Mouse (Mus musculus) heart, embryonic 16.5 days (tissue): ENCODE data around the gene Trim2. TPM values are rescaled to one million over a fixed set of nuclear protein-coding genes. Genes with fewer than 3 reads are reported as not detected.

Experiments
- ATAC-seq: fragments of 200-750 bp; cut with Nextera tagmentation; replicated peaks from 2 replicates; pipeline ENCODE4 v1.8.0; 2017; ENCODE audit warnings: moderate number of reproducible peaks; ENCODE audit not compliant: insufficient read depth, low FRiP score; ENCODE audit errors: extremely low read depth
- H3K27ac ChIP-seq: fragments of 300-500 bp; sonication (generic); 2 replicates; pipeline ENCODE4 v1.5.1; 2014; ENCODE audit warnings: mild to moderate bottlenecking, low read length, control low read depth, moderate library complexity
- H3K27me3 ChIP-seq: fragments of 300-500 bp; sonication (generic); 2 replicates; pipeline ENCODE4 v1.6.1; 2014; ENCODE audit warnings: low read length, mixed read lengths; ENCODE audit not compliant: control insufficient read depth, insufficient read depth
- H3K36me3 ChIP-seq: fragments of 300-500 bp; sonication (generic); 2 replicates; pipeline ENCODE4 v1.6.1; 2014; ENCODE audit not compliant: control insufficient read depth, insufficient read depth
- H3K4me1 ChIP-seq: fragments of 300-500 bp; sonication (generic); 2 replicates; pipeline ENCODE4 v1.6.1; 2014; ENCODE audit warnings: low read length, mixed read lengths; ENCODE audit not compliant: control insufficient read depth, insufficient read depth
- H3K4me2 ChIP-seq: fragments of 300-500 bp; sonication (generic); 2 replicates; pipeline ENCODE4 v1.6.1; 2014; ENCODE audit warnings: low read depth, mild to moderate bottlenecking, control low read depth, low read length
- H3K4me3 ChIP-seq: fragments of 300-500 bp; sonication (generic); 2 replicates; pipeline ENCODE4 v1.5.1; 2014; ENCODE audit warnings: mild to moderate bottlenecking, control low read depth, low read length
- H3K9ac ChIP-seq: fragments of 300-500 bp; sonication (generic); 2 replicates; pipeline ENCODE4 v1.6.1; 2014; ENCODE audit warnings: low read length, control low read depth
- H3K9me3 ChIP-seq: fragments of 300-500 bp; sonication (generic); replicated peaks from 2 replicates; pipeline ENCODE4 v1.6.1; 2016; ENCODE audit warnings: low read length; ENCODE audit not compliant: control insufficient read depth
- WGBS: fragments of 180-500 bp; shearing (Covaris S2); extraction: QIAGEN DNeasy Blood & Tissue Kit; methylation state at CpG from one replicate; pipeline ENCODE4 v1.1.7; 2014; 5-methylcytosine and 5-hydroxymethylcytosine counted together
- polyA plus RNA-seq: library from polyadenylated mRNA; unstranded; fragments of >200 nt; fragmentation: Nextera tagmentation; extraction: Ambion mirVana; gene quantifications from 2 replicates; pipeline ENCODE4 v1.2.1, GENCODE M21; 2015

Trim2 gene
- polyA plus RNA-seq, 1 experiment from 2014 or later: 8.7 TPM

GRCm38 (mm10) chr3:84218498-84218897 is 88.2 kb downstream of the Trim2 start:
- H3K36me3 ChIP-seq: no peaks in the 10 kb centered on the region
- no peaks in the 10 kb centered on the region for H3K27me3 ChIP-seq
- H3K4me2 ChIP-seq: no peak overlapping the region
- no peak overlapping the region for H3K9ac ChIP-seq
- H3K4me1 ChIP-seq: 0 out of 2 replicates have a peak, but pooled peaks cover 3% of the 10 kb centered on the region
- no peaks in the 10 kb centered on the region for H3K9me3 ChIP-seq
- H3K4me3 ChIP-seq: no peak overlapping the region
- no peak overlapping the region for H3K27ac ChIP-seq
- no peak for ATAC-seq
- WGBS: 80% methylated on average over 2 of the region's 2 CpGs

- Histone ChIP-seq H3K9ac (no peak overlapping the region), H3K4me2 (no peak overlapping the region), H3K27me3 (no peaks in the 10 kb centered on the region), H3K4me1 (0 out of 2 replicates have a peak, but pooled peaks cover 3% of the 10 kb centered on the region), H3K4me3 (no peak overlapping the region), H3K9me3 (no peaks in the 10 kb centered on the region), H3K36me3 (no peaks in the 10 kb centered on the region), H3K27ac (no peak overlapping the region)
- WGBS: 55% methylated on average over 4 of the region's 4 CpGs
- ATAC-seq: no peak
Measured at GRCm38 (mm10) chr3:84217961-84218351, 88.7 kb downstream of the Trim2 start.

GRCm38 (mm10) chr3:84217118-84217960 is 89.3 kb downstream of the Trim2 start:
- Histone ChIP-seq H3K27ac (no peak overlapping the region), H3K4me2 (no peak overlapping the region), H3K27me3 (no peaks in the 10 kb centered on the region), H3K4me3 (no peak overlapping the region), H3K4me1 (0 out of 2 replicates have a peak, but pooled peaks cover 3% of the 10 kb centered on the region), H3K36me3 (no peaks in the 10 kb centered on the region), H3K9me3 (no peaks in the 10 kb centered on the region), H3K9ac (no peak overlapping the region)
- ATAC-seq: no peak
- WGBS: 69% methylated on average over 12 of the region's 12 CpGs

GRCm38 (mm10) chr3:84215743-84216360 is 90.8 kb downstream of the Trim2 start:
- ATAC-seq: no peak
- Histone ChIP-seq H3K4me3 (no peak overlapping the region), H3K9ac (no peak overlapping the region), H3K36me3 (no peaks in the 10 kb centered on the region), H3K4me2 (no peak overlapping the region), H3K4me1 (0 out of 2 replicates have a peak, but pooled peaks cover 3% of the 10 kb centered on the region), H3K9me3 (no peaks in the 10 kb centered on the region), H3K27me3 (no peaks in the 10 kb centered on the region), H3K27ac (no peak overlapping the region)
- WGBS: 77% methylated on average over 15 of the region's 15 CpGs

- Histone ChIP-seq H3K4me2 (no peak overlapping the region), H3K27me3 (no peaks in the 10 kb centered on the region), H3K36me3 (no peaks in the 10 kb centered on the region), H3K4me1 (0 out of 2 replicates have a peak, but pooled peaks cover 2% of the 10 kb centered on the region), H3K9me3 (no peaks in the 10 kb centered on the region), H3K27ac (no peak overlapping the region), H3K9ac (no peak overlapping the region), H3K4me3 (no peak overlapping the region)
- ATAC-seq: no peak
- WGBS: 58% methylated on average over 9 of the region's 9 CpGs
Measured at GRCm38 (mm10) chr3:84215253-84215652, 91.4 kb downstream of the Trim2 start.

- Histone ChIP-seq H3K27me3 (no peaks in the 10 kb centered on the region), H3K4me1 (no peaks in the 10 kb centered on the region), H3K9me3 (no peaks in the 10 kb centered on the region), H3K4me2 (no peak overlapping the region), H3K4me3 (no peak overlapping the region), H3K36me3 (no peaks in the 10 kb centered on the region), H3K9ac (no peak overlapping the region), H3K27ac (no peak overlapping the region)
- WGBS: 72% methylated on average over 6 of the region's 6 CpGs
- no peak for ATAC-seq
Measured at GRCm38 (mm10) chr3:84214501-84214900, 92.2 kb downstream of the Trim2 start.

- no peaks in the 10 kb centered on the region for H3K27me3 ChIP-seq
- no peak for ATAC-seq
- no peaks in the 10 kb centered on the region for H3K36me3 ChIP-seq
- H3K9me3 ChIP-seq: no peaks in the 10 kb centered on the region
- 84% methylated on average over 7 of the region's 7 CpGs for WGBS
- H3K27ac ChIP-seq: no peak overlapping the region
- no peak overlapping the region for H3K4me2 ChIP-seq
- H3K4me3 ChIP-seq: no peak overlapping the region
- no peaks in the 10 kb centered on the region for H3K4me1 ChIP-seq
- no peak overlapping the region for H3K9ac ChIP-seq
Measured at GRCm38 (mm10) chr3:84211340-84211875, 95.3 kb downstream of the Trim2 start.

- 84% methylated on average over 7 of the region's 7 CpGs for WGBS
- Histone ChIP-seq H3K27ac (no peak overlapping the region), H3K4me1 (no peaks in the 10 kb centered on the region), H3K4me3 (no peak overlapping the region), H3K4me2 (no peak overlapping the region), H3K36me3 (no peaks in the 10 kb centered on the region), H3K27me3 (no peaks in the 10 kb centered on the region), H3K9me3 (no peaks in the 10 kb centered on the region), H3K9ac (no peak overlapping the region)
- no peak for ATAC-seq
Measured at GRCm38 (mm10) chr3:84208917-84209513, 97.7 kb downstream of the Trim2 start.

- no peak overlapping the region for H3K4me2 ChIP-seq
- H3K4me3 ChIP-seq: no peak overlapping the region
- ATAC-seq: no peak
- H3K27me3 ChIP-seq: no peaks in the 10 kb centered on the region
- no peak overlapping the region for H3K27ac ChIP-seq
- H3K9me3 ChIP-seq: no peaks in the 10 kb centered on the region
- no peaks in the 10 kb centered on the region for H3K36me3 ChIP-seq
- H3K9ac ChIP-seq: no peak overlapping the region
- WGBS: 92% methylated on average over 7 of the region's 7 CpGs
- H3K4me1 ChIP-seq: no peaks in the 10 kb centered on the region
Measured at GRCm38 (mm10) chr3:84208475-84208874, 98.2 kb downstream of the Trim2 start.
